Mouse (Mus musculus) heart, postnatal 0 days (tissue): ENCODE data around the gene Dnajb8.

Experiments
- CTCF ChIP-seq: IDR thresholded peaks from 2 replicates; pipeline ENCODE4 v1.5.1; 2016; ENCODE audit warnings: antibody characterized with exemption, control low read depth, low read depth
- EP300 ChIP-seq: IDR thresholded peaks from 2 replicates; pipeline ENCODE4 v1.6.1; 2016; ENCODE audit warnings: antibody characterized with exemption, low read depth

DNA sequence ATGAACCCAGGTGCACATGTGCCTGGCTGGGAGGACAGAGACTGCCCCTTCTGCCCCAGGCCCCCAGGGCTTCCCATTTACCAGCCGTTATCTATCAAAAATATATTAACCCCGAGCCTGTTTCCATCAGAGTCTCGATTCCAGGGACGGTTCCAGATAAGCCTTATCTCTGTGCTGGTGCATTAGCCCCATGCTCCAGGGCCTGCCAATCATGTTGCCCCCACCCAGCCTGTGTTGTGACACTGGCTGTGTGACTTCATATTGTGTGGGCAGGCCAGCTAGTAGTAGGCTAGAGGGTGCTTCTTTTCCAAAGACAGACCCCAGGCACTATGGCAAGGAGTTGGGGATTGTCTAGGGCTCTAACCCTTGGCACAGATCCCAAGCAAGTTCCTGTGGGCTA is 33.4 kb downstream of the Dnajb8 start:
- TF ChIP-seq CTCF (no peak), EP300 (no peak)
